Mouse (Mus musculus): Measurements from ENCODE around the gene Rnf157. TPM values are rescaled to one million over a fixed set of nuclear protein-coding genes. Genes with fewer than 3 reads are reported as not detected.
"Not testable (repeated sequence)": the region's sequence is repeated elsewhere in the genome, so short reads cannot be mapped to it uniquely, and the experiment has no call there.

Rnf157 gene
- polyA plus RNA-seq, 1 experiment from 2014 or later: 16.9 TPM

- Histone ChIP-seq H3K27me3 (ENCODE audit: insufficient read depth, poor library complexity, severe bottlenecking) (peaks cover 3% of the 10 kb centered on the region; the same call in 1 of the 2 replicates), H3K27ac (0 out of 2 replicates have a peak overlapping the region, but pooled peaks have one; percentile 35), H3K4me1 (replicated peaks) (peaks cover 58% of the 10 kb centered on the region), H3K4me3 (no peak overlapping the region), H3K36me3 (peaks cover 19% of the 10 kb centered on the region), H3K9me3 (no peaks in the 10 kb centered on the region)
- 61% methylated on average over 6 of the region's 6 CpGs for whole genome bisulfite sequencing
- DNase-seq (ENCODE audit: low spot score): no peak
Measured at GRCm38 (mm10) chr11:116432127-116432526, 19.3 kb upstream of the Rnf157 start.

DNA sequence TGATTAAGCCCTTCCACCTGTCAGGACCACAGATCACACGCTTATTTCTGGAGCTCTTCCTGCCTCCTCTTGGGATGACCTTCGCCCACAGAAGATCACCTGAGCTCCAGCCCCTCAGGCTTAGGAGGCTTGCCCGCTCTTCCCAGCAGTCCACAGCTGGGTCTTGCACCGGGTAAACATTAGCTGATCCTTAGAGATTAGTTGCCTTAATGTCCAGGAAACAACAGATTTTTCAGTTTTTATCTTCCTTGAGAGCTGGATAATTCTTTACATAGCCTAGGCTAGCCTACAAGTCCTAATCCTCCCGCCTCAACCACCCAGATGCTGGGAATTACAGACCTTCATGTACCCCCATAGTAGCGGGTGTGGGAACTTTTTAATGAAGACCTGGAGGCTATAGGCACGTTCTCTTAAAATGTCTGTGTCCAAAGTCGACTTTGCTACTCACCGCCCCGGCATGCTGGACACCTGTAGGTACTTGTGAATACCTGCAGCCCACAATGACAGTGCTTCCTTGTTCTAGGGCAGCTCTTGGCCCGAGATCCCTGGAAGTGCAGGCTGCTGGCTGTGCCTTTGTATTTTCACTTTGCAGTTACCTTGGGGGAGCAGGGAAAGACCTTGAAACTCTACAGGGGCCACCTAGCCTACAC is 18.7 kb upstream of the Rnf157 start:
- Histone ChIP-seq H3K4me3 (no peak overlapping the region), H3K9me3 (no peaks in the 10 kb centered on the region), H3K4me1 (replicated peaks) (peaks cover 52% of the 10 kb centered on the region), H3K36me3 (peaks cover 14% of the 10 kb centered on the region), H3K27me3 (ENCODE audit: insufficient read depth, poor library complexity, severe bottlenecking) (peaks cover 3% of the 10 kb centered on the region; the same call in 1 of the 2 replicates), H3K27ac (no peak overlapping the region)
- WGBS: 48% methylated on average over 11 of the region's 11 CpGs
- no peak for DNase-seq (ENCODE audit: low spot score)

DNA sequence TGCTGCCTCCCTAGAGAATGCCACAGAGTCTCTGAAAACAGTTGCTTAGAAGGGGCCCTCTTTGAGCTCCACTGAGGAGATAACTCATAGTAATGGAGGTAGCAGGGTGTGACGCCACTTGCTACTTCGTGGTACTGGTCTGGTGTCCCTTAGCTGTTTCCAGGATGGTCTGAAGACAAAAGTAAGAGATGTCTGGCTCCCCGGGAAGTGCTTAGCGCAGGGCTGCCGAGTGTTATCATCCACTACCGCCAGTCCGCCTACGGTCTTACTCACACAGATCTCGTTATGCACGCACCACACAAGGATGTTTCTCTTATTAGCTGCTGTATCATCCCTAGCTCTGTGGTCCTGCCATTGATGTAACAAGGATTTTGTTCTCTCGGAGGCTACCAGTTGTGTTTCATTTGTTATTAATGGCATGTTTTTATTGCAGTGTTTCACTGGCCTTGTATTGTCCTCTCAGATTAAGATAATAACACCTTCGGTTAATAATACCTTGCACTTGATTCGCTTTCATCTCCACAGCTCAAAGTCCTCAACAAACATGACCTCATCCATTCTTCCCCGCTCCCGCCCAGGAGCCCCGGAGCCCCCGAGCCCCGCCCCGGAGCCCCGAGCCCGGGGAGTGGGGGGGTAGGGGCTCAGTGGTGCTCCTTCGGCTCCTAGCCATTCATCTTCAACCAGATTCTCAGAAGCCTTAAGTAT is 18.0 kb upstream of the Rnf157 start:
- Histone ChIP-seq H3K9me3 (no peaks in the 10 kb centered on the region), H3K4me1 (replicated peaks) (peaks cover 46% of the 10 kb centered on the region), H3K27ac (no peak overlapping the region), H3K36me3 (peaks cover 7% of the 10 kb centered on the region), H3K27me3 (ENCODE audit: insufficient read depth, poor library complexity, severe bottlenecking) (peaks cover 3% of the 10 kb centered on the region; the same call in 1 of the 2 replicates), H3K4me3 (no peak overlapping the region)
- no peak for DNase-seq (ENCODE audit: low spot score)
- WGBS: 47% methylated on average over 22 of the region's 22 CpGs

GRCm38 (mm10) chr11:116429862-116430613 is 17.2 kb upstream of the Rnf157 start:
- 83% methylated on average over 9 of the region's 9 CpGs for WGBS
- peaks cover 37% of the 10 kb centered on the region for H3K4me1 ChIP-seq (replicated peaks)
- peaks cover 3% of the 10 kb centered on the region; the same call in 1 of the 2 replicates for H3K27me3 ChIP-seq (ENCODE audit: insufficient read depth, poor library complexity, severe bottlenecking)
- H3K36me3 ChIP-seq: no peaks in the 10 kb centered on the region
- 0 out of 2 replicates have a peak overlapping the region, but pooled peaks have one; percentile 45 for H3K27ac ChIP-seq
- no peak for DNase-seq (ENCODE audit: low spot score)
- H3K9me3 ChIP-seq: no peaks in the 10 kb centered on the region
- no peak overlapping the region for H3K4me3 ChIP-seq

GRCm38 (mm10) chr11:116428872-116429859 is 16.3 kb upstream of the Rnf157 start:
- Histone ChIP-seq H3K4me1 (replicated peaks) (peaks cover 34% of the 10 kb centered on the region), H3K36me3 (no peaks in the 10 kb centered on the region), H3K9me3 (no peaks in the 10 kb centered on the region), H3K4me3 (no peak overlapping the region), H3K27ac (peak overlapping the region; percentile 45; the same call in 1 of the 2 replicates), H3K27me3 (ENCODE audit: insufficient read depth, poor library complexity, severe bottlenecking) (peaks cover 3% of the 10 kb centered on the region; the same call in 1 of the 2 replicates)
- WGBS: 54% methylated on average over 13 of the region's 13 CpGs
- DNase-seq (ENCODE audit: low spot score): no peak

DNA sequence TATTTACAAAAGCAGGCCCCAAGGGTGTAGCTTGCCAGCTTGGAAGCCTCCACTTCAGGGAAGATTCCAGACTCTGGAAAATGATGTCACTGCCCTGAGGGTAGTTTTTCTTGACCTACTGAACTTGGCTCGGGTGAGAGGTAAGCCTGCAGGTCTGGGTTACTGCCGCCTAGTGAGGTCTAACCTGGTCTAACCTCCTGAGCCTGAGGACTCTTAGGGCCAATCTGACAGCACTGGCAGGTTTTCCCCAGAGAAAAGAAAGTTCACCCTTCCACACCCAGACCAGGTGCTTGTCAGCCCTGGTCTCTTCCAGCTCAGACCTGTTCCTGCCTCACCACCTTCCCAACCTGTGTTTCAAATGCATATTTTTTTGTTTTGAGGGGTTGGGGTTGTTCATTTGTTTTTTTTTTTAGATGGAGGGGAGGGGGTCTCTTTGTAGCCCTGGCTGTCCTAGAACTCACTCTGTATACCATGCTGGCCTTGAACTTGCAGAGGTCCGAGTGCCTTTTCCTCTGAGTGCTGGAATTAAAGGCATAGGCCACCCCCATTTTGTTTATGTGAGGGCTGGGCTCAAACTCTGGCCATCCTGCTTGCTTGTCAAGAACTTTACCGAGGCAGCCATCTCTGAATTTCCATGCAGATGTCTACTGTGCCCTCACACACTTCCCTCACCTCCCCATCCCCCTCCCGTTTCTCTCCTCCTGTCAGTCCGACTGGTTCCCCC is 14.2 kb upstream of the Rnf157 start:
- Histone ChIP-seq H3K4me3 (no peak overlapping the region), H3K27ac (no peak overlapping the region), H3K27me3 (ENCODE audit: insufficient read depth, poor library complexity, severe bottlenecking) (peaks cover 3% of the 10 kb centered on the region; the same call in 1 of the 2 replicates), H3K36me3 (no peaks in the 10 kb centered on the region), H3K4me1 (replicated peaks) (peaks cover 22% of the 10 kb centered on the region), H3K9me3 (no peaks in the 10 kb centered on the region)
- WGBS: 78% methylated on average over 6 of the region's 6 CpGs
- DNase-seq (ENCODE audit: low spot score): no peak

GRCm38 (mm10) chr11:116426328-116426727 is 13.5 kb upstream of the Rnf157 start:
- H3K4me1 ChIP-seq (replicated peaks): peaks cover 21% of the 10 kb centered on the region
- not testable (repeated sequence) for H3K27ac ChIP-seq; DNase-seq (ENCODE audit: low spot score); H3K36me3 ChIP-seq; H3K27me3 ChIP-seq (ENCODE audit: insufficient read depth, poor library complexity, severe bottlenecking); H3K4me3 ChIP-seq; H3K9me3 ChIP-seq
- WGBS: 89% methylated on average over 11 of the region's 11 CpGs

DNA sequence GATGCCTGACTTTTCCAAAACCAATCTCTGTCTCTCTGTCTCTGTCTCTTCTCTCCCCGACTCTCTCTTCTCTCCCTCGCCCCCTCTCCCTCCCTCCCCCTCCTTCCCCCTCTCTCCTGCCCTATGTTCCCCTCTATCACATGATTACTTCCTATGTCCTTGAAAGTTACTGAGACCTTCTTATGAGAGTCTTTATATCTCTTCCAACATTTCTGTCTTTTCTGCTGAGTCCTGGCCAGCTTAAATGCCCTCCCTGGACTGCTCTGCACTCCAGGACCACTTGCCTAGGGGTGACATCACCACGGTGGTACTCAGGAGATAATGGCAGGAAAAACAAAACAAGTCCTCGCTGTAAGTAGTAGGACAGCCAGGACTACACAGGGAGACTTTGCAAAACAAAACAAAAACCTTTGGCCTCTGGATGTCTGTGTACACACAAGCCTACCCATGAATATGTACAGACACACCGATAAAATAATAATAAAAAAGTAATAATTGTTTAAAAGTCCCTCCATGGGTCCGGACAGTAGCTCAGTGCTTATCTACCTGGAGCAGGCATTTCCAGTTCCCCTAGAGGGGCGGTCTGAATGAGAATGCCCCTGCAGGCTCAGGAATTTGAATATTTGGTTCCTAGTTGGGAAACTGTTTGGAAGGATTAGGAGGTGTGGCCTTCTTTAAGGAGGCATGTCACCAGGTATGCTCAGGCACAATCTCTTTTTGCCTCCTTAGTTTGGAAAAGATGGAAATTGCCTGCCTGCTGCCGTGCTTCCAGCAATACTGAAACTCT is 12.0 kb upstream of the Rnf157 start:
- Histone ChIP-seq H3K4me1 (replicated peaks) (peaks cover 25% of the 10 kb centered on the region), H3K36me3 (no peaks in the 10 kb centered on the region), H3K9me3 (no peaks in the 10 kb centered on the region), H3K27me3 (ENCODE audit: insufficient read depth, poor library complexity, severe bottlenecking) (no peaks in the 10 kb centered on the region; the same call in 1 of the 2 replicates), H3K4me3 (no peak overlapping the region), H3K27ac (no peak overlapping the region)
- no peak for DNase-seq (ENCODE audit: low spot score)
- WGBS: 51% methylated on average over 8 of the region's 8 CpGs

GRCm38 (mm10) chr11:116423782-116424620 is 11.2 kb upstream of the Rnf157 start:
- no peak for DNase-seq (ENCODE audit: low spot score)
- no peaks in the 10 kb centered on the region for H3K9me3 ChIP-seq
- no peak overlapping the region for H3K4me3 ChIP-seq
- H3K36me3 ChIP-seq: no peaks in the 10 kb centered on the region
- H3K27ac ChIP-seq: no peak overlapping the region
- H3K27me3 ChIP-seq (ENCODE audit: insufficient read depth, poor library complexity, severe bottlenecking): no peaks in the 10 kb centered on the region
- peaks cover 18% of the 10 kb centered on the region; the same call in 1 of the 2 replicates for H3K4me1 ChIP-seq (replicated peaks)
- 87% methylated on average over 10 of the region's 10 CpGs for WGBS

GRCm38 (mm10) chr11:116423214-116423613 is 10.4 kb upstream of the Rnf157 start:
- Histone ChIP-seq H3K4me3 (no peak overlapping the region), H3K27me3 (ENCODE audit: insufficient read depth, poor library complexity, severe bottlenecking) (no peaks in the 10 kb centered on the region), H3K4me1 (replicated peaks) (peaks cover 22% of the 10 kb centered on the region), H3K9me3 (no peaks in the 10 kb centered on the region), H3K27ac (no peak overlapping the region), H3K36me3 (no peaks in the 10 kb centered on the region)
- DNase-seq (ENCODE audit: low spot score): no peak
- 87% methylated on average over 6 of the region's 6 CpGs for WGBS

Data from hindbrain, embryonic 10.5 days (tissue).